Comparison of ENCODE assay signal across 18 mouse cellular contexts in genomic region chr7:96761151-96761550, GRCm38 (mm10).
DNase-seq lines count a peak whose midpoint lies in the region; ATAC-seq and TF ChIP-seq lines count a peak whose summit lies in the region.
"Had no signal": no experiment of that assay in that cellular context is flagged by ENCODE, and none has a peak within 500 bp of the region (broad histone marks: within the 10 kb centered on the region; RNA-seq: fewer than 3 reads in every experiment).

No protein-coding gene starts in this region.

- WGBS in forebrain, embryonic 13.5 days: 36% methylated on average over 5 of the region's 5 CpGs
- 76% methylated on average over 5 of the region's 5 CpGs for WGBS in forebrain, embryonic 11.5 days
- 74% methylated on average over 5 of the region's 5 CpGs for WGBS in midbrain, embryonic 11.5 days
- 84% methylated on average over 5 of the region's 5 CpGs for WGBS in midbrain, embryonic 10.5 days
- 76% methylated on average over 5 of the region's 5 CpGs for WGBS in stomach, postnatal 0 days

- no peak for TF ChIP-seq CTCF in stomach, postnatal 0 days (IDR thresholded peaks at IDR 0.05; ENCODE audit: low read depth)

- H3K27ac ChIP-seq in forebrain, embryonic 13.5 days: peak overlapping the region; percentile 82
- no peak overlapping the region for H3K27ac ChIP-seq in forebrain, embryonic 11.5 days (ENCODE audit: low read depth, low read length)
- H3K27ac ChIP-seq in midbrain, embryonic 11.5 days (ENCODE audit: low read depth, low read length): no peak overlapping the region
- H3K27ac ChIP-seq in midbrain, embryonic 10.5 days (replicated peaks): no peak overlapping the region; the same call in 1 of the 2 replicates
- H3K27ac ChIP-seq in stomach, postnatal 0 days (replicated peaks): no peak overlapping the region
- H3K27ac ChIP-seq: embryonic facial prominence, embryonic 13.5 days; left cerebral cortex, adult 2 months; limb, embryonic 13.5 days; midbrain, embryonic 12.5 days; neural tube, embryonic 12.5 days; stomach, embryonic 15.5 days had no signal

- TF ChIP-seq EP300 in stomach, postnatal 0 days (optimal IDR thresholded peaks at IDR 0.05): no peak

- no peak overlapping the region for H3K4me2 ChIP-seq in forebrain, embryonic 13.5 days
- H3K4me2 ChIP-seq in forebrain, embryonic 11.5 days (ENCODE audit: low read depth, low read length, severe bottlenecking): no peak overlapping the region
- no peak overlapping the region for H3K4me2 ChIP-seq in midbrain, embryonic 11.5 days
- H3K4me2 ChIP-seq in stomach, postnatal 0 days (replicated peaks; ENCODE audit: low read depth): no peak overlapping the region
- H3K4me2 ChIP-seq: embryonic facial prominence, embryonic 13.5 days; limb, embryonic 13.5 days; midbrain, embryonic 12.5 days; neural tube, embryonic 12.5 days; stomach, embryonic 15.5 days had no signal

- no peak for DNase-seq in forebrain, embryonic 11.5 days (ENCODE audit: low spot score)
- DNase-seq in midbrain, embryonic 11.5 days (ENCODE audit: low spot score, missing footprints): no peak
- DNase-seq in midbrain, embryonic 10.5 days (ENCODE audit: low spot score): no peak
- peak; percentile 10 for DNase-seq in lung, postnatal 14 days
- DNase-seq in stomach, postnatal 0 days (ENCODE audit: low spot score): no peak
- DNase-seq in retina, embryonic 14.5 days (ENCODE audit: low spot score): no peak
- DNase-seq: cerebellum, adult 18-20 months; gastrocnemius, postnatal 25 days; heart, postnatal 10 days; thymus, postnatal 25 days had no signal

- peaks cover 57% of the 10 kb centered on the region for H3K4me1 ChIP-seq in forebrain, embryonic 13.5 days
- H3K4me1 ChIP-seq in forebrain, embryonic 11.5 days (replicated peaks; ENCODE audit: control insufficient read depth, insufficient read depth, low read length): peaks cover 5% of the 10 kb centered on the region
- peaks cover 3% of the 10 kb centered on the region for H3K4me1 ChIP-seq in midbrain, embryonic 11.5 days (ENCODE audit: control insufficient read depth, insufficient read depth, low read length)
- H3K4me1 ChIP-seq in midbrain, embryonic 10.5 days: peaks cover 24% of the 10 kb centered on the region
- no peaks in the 10 kb centered on the region for H3K4me1 ChIP-seq in stomach, postnatal 0 days (replicated peaks; ENCODE audit: control insufficient read depth, insufficient read depth)

- no peaks in the 10 kb centered on the region for H3K36me3 ChIP-seq in forebrain, embryonic 13.5 days (ENCODE audit: poor library complexity, severe bottlenecking)
- no peaks in the 10 kb centered on the region for H3K36me3 ChIP-seq in forebrain, embryonic 11.5 days (ENCODE audit: control insufficient read depth, insufficient read depth, low read length)
- no peaks in the 10 kb centered on the region for H3K36me3 ChIP-seq in midbrain, embryonic 11.5 days (ENCODE audit: control insufficient read depth, insufficient read depth, low read length)
- peaks cover 44% of the 10 kb centered on the region for H3K36me3 ChIP-seq in midbrain, embryonic 10.5 days
- H3K36me3 ChIP-seq in stomach, postnatal 0 days (ENCODE audit: control insufficient read depth, insufficient read depth, low read length): no peaks in the 10 kb centered on the region
- H3K36me3 ChIP-seq: neural tube, embryonic 12.5 days; stomach, embryonic 15.5 days had no signal

- peak; percentile 65 for ATAC-seq in forebrain, embryonic 13.5 days
- ATAC-seq in forebrain, embryonic 11.5 days (replicated peaks; ENCODE audit: low FRiP score): no peak
- ATAC-seq in midbrain, embryonic 11.5 days (ENCODE audit: low FRiP score): peak; percentile 60; the same call in 1 of the 2 replicates
- ATAC-seq in stomach, postnatal 0 days (ENCODE audit: low FRiP score, low TSS enrichment): 0 out of 2 replicates have a peak, but pooled peaks have one; percentile 32
- ATAC-seq in erythroid progenitor cell, adult 5-6 weeks (replicated peaks; ENCODE audit: low FRiP score, poor library complexity, severe bottlenecking): no peak

- no peaks in the 10 kb centered on the region for H3K9me3 ChIP-seq in forebrain, embryonic 13.5 days (replicated peaks)
- H3K9me3 ChIP-seq in forebrain, embryonic 11.5 days (ENCODE audit: control insufficient read depth, low read length): no peaks in the 10 kb centered on the region
- no peaks in the 10 kb centered on the region for H3K9me3 ChIP-seq in midbrain, embryonic 11.5 days (ENCODE audit: control insufficient read depth, low read length)
- H3K9me3 ChIP-seq in midbrain, embryonic 10.5 days (replicated peaks): no peaks in the 10 kb centered on the region
- H3K9me3 ChIP-seq in stomach, postnatal 0 days (ENCODE audit: control insufficient read depth, low read length): no peaks in the 10 kb centered on the region
- H3K9me3 ChIP-seq: embryonic facial prominence, embryonic 13.5 days; limb, embryonic 13.5 days; midbrain, embryonic 12.5 days; neural tube, embryonic 12.5 days; stomach, embryonic 15.5 days had no signal

- H3K27me3 ChIP-seq in forebrain, embryonic 13.5 days: no peaks in the 10 kb centered on the region
- no peaks in the 10 kb centered on the region for H3K27me3 ChIP-seq in forebrain, embryonic 11.5 days (ENCODE audit: control insufficient read depth, insufficient read depth, low read length)
- H3K27me3 ChIP-seq in midbrain, embryonic 11.5 days (ENCODE audit: control insufficient read depth, insufficient read depth, low read length): no peaks in the 10 kb centered on the region
- no peaks in the 10 kb centered on the region for H3K27me3 ChIP-seq in midbrain, embryonic 10.5 days (ENCODE audit: low read depth, poor library complexity, severe bottlenecking)
- no peaks in the 10 kb centered on the region for H3K27me3 ChIP-seq in stomach, postnatal 0 days (ENCODE audit: control insufficient read depth, insufficient read depth, low read length)
- H3K27me3 ChIP-seq: embryonic facial prominence, embryonic 13.5 days; neural tube, embryonic 12.5 days; stomach, embryonic 15.5 days had no signal

- no peak overlapping the region for H3K9ac ChIP-seq in forebrain, embryonic 13.5 days
- no peak overlapping the region for H3K9ac ChIP-seq in forebrain, embryonic 11.5 days (ENCODE audit: low read length)
- no peak overlapping the region for H3K9ac ChIP-seq in midbrain, embryonic 11.5 days (ENCODE audit: low read length)
- H3K9ac ChIP-seq in stomach, postnatal 0 days (ENCODE audit: low read length): no peak overlapping the region
- H3K9ac ChIP-seq: embryonic facial prominence, embryonic 13.5 days; limb, embryonic 13.5 days; midbrain, embryonic 12.5 days; neural tube, embryonic 12.5 days; stomach, embryonic 15.5 days had no signal

- H3K4me3 ChIP-seq in forebrain, embryonic 13.5 days: no peak overlapping the region
- H3K4me3 ChIP-seq in forebrain, embryonic 11.5 days (ENCODE audit: low read depth, low read length): no peak overlapping the region
- no peak overlapping the region for H3K4me3 ChIP-seq in midbrain, embryonic 11.5 days (ENCODE audit: low read depth, low read length)
- no peak overlapping the region for H3K4me3 ChIP-seq in midbrain, embryonic 10.5 days
- no peak overlapping the region for H3K4me3 ChIP-seq in stomach, postnatal 0 days (ENCODE audit: low read depth, low read length)
- H3K4me3 ChIP-seq: embryonic facial prominence, embryonic 13.5 days; left cerebral cortex, adult 2 months; limb, embryonic 13.5 days; midbrain, embryonic 12.5 days; neural tube, embryonic 12.5 days; stomach, embryonic 15.5 days had no signal

Comparison
In these comparisons a context has a peak if more than half of its experiments do, and no peak if none do; other contexts are left out.
1. ATAC-seq: peak in forebrain, embryonic 13.5 days (single experiment), midbrain, embryonic 11.5 days (single experiment) and stomach, postnatal 0 days (single experiment); none in forebrain, embryonic 11.5 days (single experiment) and erythroid progenitor cell, adult 5-6 weeks (single experiment).